In the genomic region with DNA sequence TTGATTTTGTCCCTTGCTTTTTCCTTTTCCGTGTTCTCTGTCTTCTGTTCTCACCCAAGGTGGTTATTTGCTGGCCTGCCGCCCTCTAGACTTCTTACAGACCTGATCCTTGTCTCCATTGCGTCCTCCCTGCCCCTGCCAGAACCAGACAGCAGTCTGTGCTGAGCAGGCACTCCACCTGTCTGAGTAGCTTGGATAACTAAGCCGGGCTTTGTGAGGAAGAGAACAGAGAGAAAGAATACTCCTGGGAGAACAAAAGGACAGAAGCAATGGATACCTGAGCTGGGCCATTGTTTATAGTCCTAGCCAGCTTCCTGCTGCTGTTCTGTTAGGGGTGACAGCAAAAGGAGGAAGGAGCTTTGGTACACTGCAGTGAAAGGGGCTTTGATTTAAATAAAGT, we compare ENCODE assay signal across 29 mouse cellular contexts.
DNase-seq lines count a peak whose midpoint lies in the region; ATAC-seq and TF ChIP-seq lines count a peak whose summit lies in the region.
"Had no signal": no experiment of that assay in that cellular context is flagged by ENCODE, and none has a peak within 500 bp of the region (broad histone marks: within the 10 kb centered on the region; RNA-seq: fewer than 3 reads in every experiment).

No protein-coding gene starts in this region.

- TF ChIP-seq CTCF in stomach, postnatal 0 days (IDR thresholded peaks at IDR 0.05; ENCODE audit: low read depth) = no peak

- peak; percentile 73 for DNase-seq in heart, adult 11 months
- DNase-seq in heart, adult 18-20 months = no peak
- no peak for DNase-seq in stomach, postnatal 0 days (ENCODE audit: low spot score)
- DNase-seq in layer of hippocampus, postnatal 25 days (ENCODE audit: extremely low spot score in 1 of 2, low spot score in 1 of 2) = no peak
- DNase-seq in adrenal gland, postnatal 4 days (ENCODE audit: low spot score in 2 of 2) = no peak
- DNase-seq in retina, embryonic 14.5 days (ENCODE audit: low spot score) = no peak
- DNase-seq: adrenal gland, postnatal 10 days; adrenal gland, postnatal 36 days; cerebellum, adult 11 months; cerebellum, adult 2 months; cerebellum, adult 9-11 months; cerebellum, postnatal 25 days; gastrocnemius, postnatal 10 days; gastrocnemius, postnatal 36 days; heart, postnatal 14 days; heart, postnatal 4 days; kidney, adult 11 months had no signal

- H3K9me3 ChIP-seq in stomach, embryonic 16.5 days (replicated peaks; ENCODE audit: control insufficient read depth, low read length) = no peaks in the 10 kb centered on the region
- H3K9me3 ChIP-seq in stomach, postnatal 0 days (ENCODE audit: control insufficient read depth, low read length) = no peaks in the 10 kb centered on the region
- H3K9me3 ChIP-seq in embryonic facial prominence, embryonic 13.5 days = no peaks in the 10 kb centered on the region
- H3K9me3 ChIP-seq: forebrain, embryonic 12.5 days; forebrain, embryonic 15.5 days; G1E; heart, embryonic 13.5 days had no signal

- H3K27ac ChIP-seq in stomach, embryonic 16.5 days (ENCODE audit: low read length) = 0 out of 2 replicates have a peak overlapping the region, but pooled peaks have one; percentile 8
- no peak overlapping the region for H3K27ac ChIP-seq in stomach, postnatal 0 days (replicated peaks)
- H3K27ac ChIP-seq in embryonic facial prominence, embryonic 13.5 days = peak overlapping the region; percentile 2
- H3K27ac ChIP-seq: forebrain, embryonic 12.5 days; forebrain, embryonic 15.5 days; heart, embryonic 13.5 days; hindbrain, embryonic 14.5 days; hindbrain, postnatal 0 days had no signal

- no peak overlapping the region for H3K4me2 ChIP-seq in stomach, embryonic 16.5 days (ENCODE audit: low read depth, low read length)
- H3K4me2 ChIP-seq in stomach, postnatal 0 days (replicated peaks; ENCODE audit: low read depth) = no peak overlapping the region
- H3K4me2 ChIP-seq in embryonic facial prominence, embryonic 13.5 days = no peak overlapping the region
- H3K4me2 ChIP-seq: forebrain, embryonic 12.5 days; forebrain, embryonic 15.5 days; heart, embryonic 13.5 days; hindbrain, embryonic 14.5 days had no signal

- no peak for TF ChIP-seq EP300 in stomach, postnatal 0 days (optimal IDR thresholded peaks at IDR 0.05)

- peaks cover 28% of the 10 kb centered on the region for H3K4me1 ChIP-seq in stomach, embryonic 16.5 days (ENCODE audit: control insufficient read depth, insufficient read depth, low read length)
- H3K4me1 ChIP-seq in stomach, postnatal 0 days (replicated peaks; ENCODE audit: control insufficient read depth, insufficient read depth) = peaks cover 5% of the 10 kb centered on the region
- H3K4me1 ChIP-seq in embryonic facial prominence, embryonic 13.5 days = peaks cover 5% of the 10 kb centered on the region; the same call in 1 of the 2 replicates
- H3K4me1 ChIP-seq: forebrain, embryonic 12.5 days had no signal

- no peak for ATAC-seq in stomach, embryonic 16.5 days (ENCODE audit: insufficient read depth, low FRiP score)
- ATAC-seq in stomach, postnatal 0 days (ENCODE audit: low FRiP score, low TSS enrichment) = no peak
- ATAC-seq in embryonic facial prominence, embryonic 13.5 days (ENCODE audit: insufficient number of reproducible peaks, insufficient read depth, low FRiP score, low TSS enrichment, low read depth) = no peak
- ATAC-seq: activated CD4-positive, CD25-positive, alpha-beta regulatory T cell, adult 4 months; forebrain, embryonic 15.5 days; hindbrain, postnatal 0 days; inflammation-experienced regulatory T-cells, adult 6 months; Patski had no signal

- 63% methylated on average over 4 of the region's 4 CpGs for WGBS in stomach, embryonic 16.5 days
- 64% methylated on average over 4 of the region's 4 CpGs for WGBS in stomach, postnatal 0 days
- WGBS in embryonic facial prominence, embryonic 13.5 days = 57% methylated on average over 4 of the region's 4 CpGs

- H3K27me3 ChIP-seq in stomach, embryonic 16.5 days (ENCODE audit: control insufficient read depth, insufficient read depth, low read length) = no peaks in the 10 kb centered on the region
- no peaks in the 10 kb centered on the region for H3K27me3 ChIP-seq in stomach, postnatal 0 days (ENCODE audit: control insufficient read depth, insufficient read depth, low read length)
- no peaks in the 10 kb centered on the region for H3K27me3 ChIP-seq in embryonic facial prominence, embryonic 13.5 days
- H3K27me3 ChIP-seq: forebrain, embryonic 12.5 days; forebrain, embryonic 15.5 days; heart, embryonic 13.5 days; Patski had no signal

- H3K4me3 ChIP-seq in stomach, embryonic 16.5 days (replicated peaks; ENCODE audit: low read length) = no peak overlapping the region
- H3K4me3 ChIP-seq in stomach, postnatal 0 days (ENCODE audit: low read depth, low read length) = no peak overlapping the region
- H3K4me3 ChIP-seq in embryonic facial prominence, embryonic 13.5 days = no peak overlapping the region
- H3K4me3 ChIP-seq: erythroblast, embryonic 14.5 days; forebrain, embryonic 12.5 days; forebrain, embryonic 15.5 days; heart, embryonic 13.5 days had no signal

- H3K36me3 ChIP-seq in stomach, embryonic 16.5 days (ENCODE audit: control insufficient read depth, insufficient read depth, low read length) = no peaks in the 10 kb centered on the region
- H3K36me3 ChIP-seq in stomach, postnatal 0 days (ENCODE audit: control insufficient read depth, insufficient read depth, low read length) = no peaks in the 10 kb centered on the region
- peaks cover 16% of the 10 kb centered on the region for H3K36me3 ChIP-seq in embryonic facial prominence, embryonic 13.5 days
- H3K36me3 ChIP-seq: forebrain, embryonic 12.5 days; forebrain, embryonic 15.5 days had no signal

- H3K9ac ChIP-seq in stomach, embryonic 16.5 days (ENCODE audit: low read length) = no peak overlapping the region
- no peak overlapping the region for H3K9ac ChIP-seq in stomach, postnatal 0 days (ENCODE audit: low read length)
- H3K9ac ChIP-seq in embryonic facial prominence, embryonic 13.5 days = no peak overlapping the region
- H3K9ac ChIP-seq: forebrain, embryonic 12.5 days; forebrain, embryonic 15.5 days; heart, embryonic 13.5 days; hindbrain, embryonic 14.5 days had no signal
